Mouse (Mus musculus): ENCODE results near the gene A630023A22Rik.

The A630023A22Rik gene

DNA sequence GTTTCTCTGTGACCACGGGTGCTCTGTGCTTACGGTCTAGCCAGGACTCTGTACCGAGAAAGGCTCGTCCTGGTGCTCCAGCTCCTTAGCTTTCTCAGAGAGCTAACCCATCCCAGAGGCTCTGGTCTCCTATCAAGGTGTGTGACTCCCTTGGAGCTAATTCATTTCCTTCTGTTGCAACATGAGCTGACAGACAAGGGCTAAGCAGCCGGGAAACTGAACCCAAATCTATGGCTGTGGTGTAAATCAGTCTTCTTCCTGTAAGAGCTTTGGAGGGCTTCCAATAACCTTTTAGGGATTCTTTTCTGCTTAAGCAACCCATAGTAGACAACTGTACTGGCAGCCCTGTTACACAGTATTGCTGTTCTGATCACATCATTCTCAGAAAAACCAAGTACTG lies at the start of gene A630023A22Rik:
Gene A630023A22Rik, minus strand, starts transcription at position 154 of the 400 bp plus-strand sequence.
- no peak for DNase-seq (ENCODE audit: low spot score in 2 of 2)

DNA sequence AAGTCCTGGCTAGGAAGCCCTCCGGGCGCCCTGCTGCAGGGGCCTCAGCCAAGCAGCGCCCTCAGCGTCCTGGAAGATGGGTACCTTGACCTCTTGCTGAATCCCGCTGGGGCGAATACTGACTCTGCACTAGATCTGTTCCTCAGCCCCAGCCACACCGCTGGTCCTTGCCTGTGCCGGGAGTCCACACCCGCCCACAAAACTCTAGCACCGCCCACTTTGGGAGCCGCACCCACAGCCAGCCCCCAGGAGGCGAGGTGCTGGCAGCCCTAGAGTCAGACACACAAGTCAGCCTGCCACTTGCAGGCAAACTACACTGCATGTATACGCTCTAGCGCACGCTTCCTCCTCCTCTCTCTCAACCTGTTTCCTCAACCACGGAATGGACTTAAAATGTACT lies 49.8 kb upstream of the A630023A22Rik start, which contains the start of gene Npy4r:
Gene Npy4r, minus strand, starts transcription at position 148 of the 400 bp plus-strand sequence.
- peak; percentile 8 to 48 for DNase-seq (ENCODE audit: low spot score in 2 of 2)

DNA sequence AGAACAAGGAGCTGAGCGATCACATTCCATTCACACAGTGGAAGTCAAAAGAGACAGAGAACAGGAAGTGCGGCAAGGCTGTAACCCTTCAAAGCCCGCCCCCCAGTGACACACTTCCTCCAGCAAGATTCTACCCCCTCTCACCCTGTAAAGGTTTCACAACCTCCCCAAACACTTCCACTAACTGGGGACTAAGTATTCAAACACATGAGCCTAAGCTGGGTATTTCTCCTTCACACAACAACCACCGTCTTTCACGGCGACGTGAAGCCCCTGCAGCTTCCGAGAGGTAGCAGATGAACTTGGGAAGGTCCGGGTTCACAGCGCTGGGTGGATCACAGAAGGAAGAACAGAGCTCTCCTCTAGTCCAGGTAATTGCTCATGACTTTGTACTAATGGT lies 40.4 kb upstream of the A630023A22Rik start:
- DNase-seq (ENCODE audit: low spot score in 2 of 2), result no peak

DNA sequence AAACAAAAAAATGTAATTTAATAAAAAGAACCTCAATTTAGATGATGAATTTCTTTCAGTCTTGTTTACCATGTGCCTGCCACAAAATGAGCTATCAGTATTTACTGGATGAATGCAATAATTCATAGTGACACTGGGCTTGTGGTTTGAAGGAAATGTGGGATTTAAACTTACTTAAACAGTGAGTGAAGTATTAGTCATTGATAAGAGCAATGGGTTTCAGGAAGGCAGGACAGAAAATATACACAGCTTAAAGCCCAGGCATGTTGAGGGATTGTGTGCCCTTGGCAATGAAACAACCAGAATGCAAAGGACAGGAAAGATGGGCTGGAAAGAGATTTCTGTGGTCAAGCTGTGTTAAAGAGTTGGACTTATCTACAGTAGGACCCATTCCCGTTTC lies 39.8 kb upstream of the A630023A22Rik start:
- DNase-seq (ENCODE audit: low spot score in 2 of 2), result no peak

DNA sequence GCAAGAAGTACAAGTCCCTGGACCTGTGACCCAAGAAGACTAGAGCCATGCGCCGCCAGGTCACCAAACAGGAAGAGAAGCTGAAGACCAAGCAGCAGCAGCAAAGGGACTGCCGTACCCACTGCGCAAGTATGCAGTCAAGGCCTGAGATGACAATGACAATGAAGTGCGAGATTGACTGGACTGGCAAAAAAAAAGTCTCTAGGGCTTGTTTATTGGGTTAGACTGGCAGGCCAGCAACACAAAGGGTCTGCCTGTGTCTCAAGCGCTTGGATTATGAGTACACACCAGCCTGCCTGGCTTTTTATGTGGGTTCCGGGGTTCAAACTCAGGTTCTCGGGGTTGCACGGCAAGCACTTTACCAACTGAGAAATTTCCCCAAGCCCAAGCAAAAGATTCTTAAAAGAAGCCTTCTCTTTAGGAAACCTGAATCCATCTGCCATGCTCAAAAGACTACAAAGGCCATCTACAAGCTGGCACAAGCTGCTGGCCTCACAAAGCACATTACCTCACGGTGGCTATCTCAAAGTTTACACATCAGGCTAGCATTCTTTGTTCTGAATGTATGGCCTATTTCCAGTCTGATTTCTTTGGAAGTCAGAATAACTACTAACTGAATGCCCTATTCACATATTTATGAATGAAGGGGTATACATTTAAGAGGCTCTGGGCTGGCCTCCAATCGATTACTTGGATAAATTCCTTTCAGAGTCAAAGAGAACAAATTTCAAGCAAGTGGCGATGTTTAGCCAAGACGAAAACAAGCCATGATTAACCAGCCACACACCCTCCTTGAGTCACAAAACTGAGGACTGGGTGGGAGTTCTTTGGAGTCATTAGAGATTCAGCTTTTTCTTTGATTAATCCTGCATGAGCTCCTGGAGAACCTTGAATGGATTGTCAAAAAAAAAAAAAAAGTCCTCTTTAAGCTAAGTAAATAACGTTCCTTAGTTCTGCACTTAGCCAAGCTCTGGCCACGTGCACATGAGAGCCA lies 37.4 kb upstream of the A630023A22Rik start:
- no peak for DNase-seq (ENCODE audit: low spot score in 2 of 2)

DNA sequence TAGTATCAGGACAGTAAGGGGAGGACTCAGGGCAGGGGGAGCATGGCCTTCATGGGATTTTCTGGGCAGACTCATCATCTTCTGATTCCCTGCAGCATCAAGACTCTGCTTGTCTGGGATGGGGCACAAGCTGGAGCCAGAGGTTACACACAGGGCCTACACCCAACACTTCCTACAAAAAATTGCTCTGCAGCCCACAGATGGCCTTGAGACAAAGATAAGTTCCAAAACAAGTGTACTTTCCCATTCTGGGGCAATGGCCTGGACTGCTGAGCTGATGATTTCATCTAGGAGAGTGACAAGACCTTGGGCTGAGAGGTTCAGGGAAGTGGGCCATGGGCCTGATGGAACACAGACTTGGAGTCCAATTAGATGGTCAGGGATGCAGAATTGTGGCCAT lies 32.8 kb upstream of the A630023A22Rik start:
- DNase-seq (ENCODE audit: low spot score in 2 of 2), result no peak

DNA sequence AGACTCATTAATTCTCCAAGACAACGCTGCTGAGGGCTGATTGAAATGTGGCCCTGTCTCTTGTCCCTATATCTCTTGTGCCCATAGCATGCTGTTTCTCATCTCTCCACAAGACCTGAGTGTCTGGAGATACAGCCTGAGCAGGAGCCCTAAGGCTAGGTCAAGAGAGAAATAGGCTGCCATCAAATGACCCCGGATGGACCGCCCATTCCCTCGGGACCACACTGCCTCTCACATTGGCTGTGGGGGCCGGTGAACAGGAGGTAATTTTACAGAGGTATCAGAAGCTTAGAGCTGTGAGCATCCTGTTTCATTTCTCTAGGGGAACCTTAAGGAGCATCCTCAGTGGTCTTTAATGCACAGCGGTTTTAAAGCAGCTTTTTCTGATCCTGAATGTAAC lies 28.7 kb upstream of the A630023A22Rik start:
- DNase-seq (ENCODE audit: low spot score in 2 of 2), result no peak

DNA sequence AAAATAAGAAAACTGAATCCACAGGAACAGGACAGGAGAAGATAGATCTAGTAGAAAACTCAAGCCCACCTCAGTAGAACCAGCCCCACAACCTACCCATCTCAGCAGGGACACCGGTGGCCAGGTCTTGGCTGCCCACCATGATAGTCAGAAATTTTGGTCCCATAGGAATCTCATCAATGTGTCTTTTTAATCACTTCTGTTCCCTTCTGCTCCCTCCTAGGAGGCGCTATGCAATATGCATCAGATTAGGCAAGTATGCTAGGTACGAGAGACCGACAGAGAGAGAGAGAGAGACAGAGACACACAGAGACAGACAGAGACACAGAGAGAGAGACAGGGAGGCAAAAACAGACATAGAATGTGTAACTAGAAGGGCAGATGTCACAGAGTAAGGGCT lies 19.1 kb upstream of the A630023A22Rik start:
- no peak for DNase-seq (ENCODE audit: low spot score in 2 of 2)

DNA sequence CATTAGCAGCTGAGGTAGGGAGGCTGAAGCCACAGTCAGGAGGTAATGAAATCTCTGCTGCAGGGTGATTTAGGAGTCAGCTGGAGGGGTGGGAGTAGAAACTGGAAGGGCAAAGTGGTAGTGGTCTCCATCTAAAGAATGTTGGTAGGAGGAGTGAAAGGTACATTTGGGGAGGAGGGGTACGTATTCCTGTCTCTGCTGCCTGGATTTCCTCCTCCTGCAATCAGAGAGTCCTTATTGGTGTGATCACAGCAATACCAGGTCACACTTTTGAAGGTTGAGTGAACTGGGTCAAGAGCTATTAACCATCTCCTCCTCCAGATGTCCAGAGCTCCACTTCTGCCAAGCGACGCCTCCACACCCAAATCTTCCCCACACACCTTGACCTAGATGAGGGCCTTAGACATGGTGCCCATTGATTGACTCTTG lies 18.4 kb upstream of the A630023A22Rik start:
- no peak for DNase-seq (ENCODE audit: low spot score in 2 of 2)

DNA sequence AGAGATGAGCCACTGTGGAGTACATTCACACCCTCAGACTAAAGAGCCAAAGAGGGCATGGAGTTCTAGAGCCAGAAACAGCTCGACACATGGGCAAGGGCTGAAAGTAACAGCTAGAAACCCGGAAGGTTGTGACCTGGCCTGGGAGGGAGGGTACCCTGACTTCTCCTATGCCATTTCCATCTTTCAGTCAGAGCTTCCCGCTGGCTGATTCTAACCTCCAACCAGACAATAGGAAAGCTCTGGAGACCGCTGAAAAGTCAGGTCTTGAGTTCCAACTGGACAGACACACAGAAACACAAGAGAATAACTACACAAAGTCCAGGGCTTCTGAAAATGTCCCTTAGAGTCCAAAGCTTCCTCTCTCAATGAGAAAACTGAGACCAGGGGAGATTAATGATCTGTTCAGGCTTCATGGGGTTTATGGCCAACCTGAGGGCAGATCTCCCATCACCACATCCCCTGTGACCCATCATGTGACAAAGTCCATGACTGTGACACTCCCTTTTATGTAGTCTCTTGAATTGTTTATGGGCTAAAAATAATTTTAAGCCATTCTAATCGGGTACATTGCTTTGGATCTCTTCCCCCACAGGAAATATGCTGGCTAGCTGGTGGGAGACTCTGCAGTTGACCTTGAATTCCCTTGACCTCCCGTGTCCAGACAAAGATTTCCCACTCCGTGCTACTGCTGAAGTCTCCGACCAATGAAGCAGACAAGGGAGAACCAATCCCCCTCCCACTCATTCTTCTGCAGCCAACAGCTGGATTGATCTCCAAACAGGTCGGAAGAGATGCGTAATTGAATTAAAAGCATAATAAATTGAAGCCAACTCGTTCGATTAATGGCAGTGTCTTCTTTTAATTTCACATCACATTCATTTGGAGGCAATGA lies 17.7 kb upstream of the A630023A22Rik start:
- DNase-seq (ENCODE audit: low spot score in 2 of 2), result no peak

DNA sequence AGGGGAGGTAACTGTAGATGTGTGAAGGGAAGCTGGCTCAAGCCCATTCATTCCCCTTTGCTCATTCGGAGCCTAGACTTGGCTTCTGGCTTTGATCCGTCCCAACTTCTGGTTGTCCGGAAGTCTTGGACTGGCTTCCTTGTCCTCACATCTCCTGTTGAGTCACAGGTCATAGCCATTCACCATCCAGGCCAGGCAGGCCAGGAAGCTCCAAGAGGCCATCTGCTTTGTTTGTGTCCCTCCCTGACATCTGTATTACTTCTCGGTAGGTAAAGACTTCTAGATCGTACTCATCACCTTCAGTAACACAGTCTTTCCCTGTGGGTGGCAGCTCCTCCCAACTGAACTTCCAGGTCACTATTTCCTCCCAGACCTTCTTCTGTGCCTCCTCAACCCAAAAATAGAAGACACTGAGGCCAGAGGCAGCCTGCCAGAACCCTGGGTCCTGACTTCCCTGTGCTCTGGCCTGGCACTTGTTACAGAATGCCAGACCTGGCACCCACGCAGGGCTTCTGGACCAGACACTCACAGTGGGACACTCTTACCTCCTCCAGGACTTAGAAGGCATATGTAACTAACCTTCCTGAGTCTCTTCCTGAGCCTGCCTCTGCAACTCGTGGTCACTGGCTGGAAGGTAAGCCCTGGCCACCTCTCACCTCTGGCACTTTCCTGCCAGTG lies 16.6 kb upstream of the A630023A22Rik start:
- no peak for DNase-seq (ENCODE audit: low spot score in 2 of 2)

DNA sequence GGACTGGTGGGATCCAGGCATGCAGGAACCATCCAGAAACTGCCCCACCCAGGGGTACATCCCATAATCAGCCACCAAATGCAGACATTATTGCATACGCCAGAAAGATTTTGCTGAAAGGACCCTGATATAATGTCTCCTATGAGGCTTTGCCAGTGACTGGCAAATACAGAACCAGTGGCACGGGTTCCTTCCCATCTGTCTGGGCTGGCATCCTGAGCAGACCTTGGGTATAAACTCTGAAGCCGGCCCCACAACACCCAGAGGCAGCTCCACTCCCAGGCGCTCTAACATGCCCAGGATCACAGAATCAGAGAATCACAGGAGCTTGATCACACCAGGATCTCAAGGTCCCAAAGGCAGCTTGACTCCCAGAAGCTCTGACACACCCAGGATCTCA lies 11.8 kb upstream of the A630023A22Rik start:
- no peak for DNase-seq (ENCODE audit: low spot score in 2 of 2)

DNA sequence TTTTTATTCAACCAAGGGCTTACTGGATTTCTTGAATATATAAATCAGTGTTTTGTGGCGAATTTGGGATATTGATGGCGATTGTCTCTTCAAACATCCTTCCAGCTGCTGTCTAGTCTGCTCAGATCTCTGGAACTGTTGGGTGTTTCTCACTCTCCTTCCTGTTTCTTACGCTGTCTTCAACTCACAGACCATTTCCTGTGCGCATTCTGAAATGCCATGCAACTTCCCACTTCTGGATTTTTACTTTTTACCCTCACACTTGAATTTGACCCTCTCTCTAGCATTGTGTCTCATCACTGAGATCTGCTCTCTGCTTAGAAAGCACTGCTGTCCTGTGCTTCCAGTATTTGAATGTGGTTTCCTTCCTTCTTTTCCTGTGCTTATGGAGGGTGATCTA lies 5.0 kb upstream of the A630023A22Rik start:
- no peak for DNase-seq (ENCODE audit: low spot score in 2 of 2)

DNA sequence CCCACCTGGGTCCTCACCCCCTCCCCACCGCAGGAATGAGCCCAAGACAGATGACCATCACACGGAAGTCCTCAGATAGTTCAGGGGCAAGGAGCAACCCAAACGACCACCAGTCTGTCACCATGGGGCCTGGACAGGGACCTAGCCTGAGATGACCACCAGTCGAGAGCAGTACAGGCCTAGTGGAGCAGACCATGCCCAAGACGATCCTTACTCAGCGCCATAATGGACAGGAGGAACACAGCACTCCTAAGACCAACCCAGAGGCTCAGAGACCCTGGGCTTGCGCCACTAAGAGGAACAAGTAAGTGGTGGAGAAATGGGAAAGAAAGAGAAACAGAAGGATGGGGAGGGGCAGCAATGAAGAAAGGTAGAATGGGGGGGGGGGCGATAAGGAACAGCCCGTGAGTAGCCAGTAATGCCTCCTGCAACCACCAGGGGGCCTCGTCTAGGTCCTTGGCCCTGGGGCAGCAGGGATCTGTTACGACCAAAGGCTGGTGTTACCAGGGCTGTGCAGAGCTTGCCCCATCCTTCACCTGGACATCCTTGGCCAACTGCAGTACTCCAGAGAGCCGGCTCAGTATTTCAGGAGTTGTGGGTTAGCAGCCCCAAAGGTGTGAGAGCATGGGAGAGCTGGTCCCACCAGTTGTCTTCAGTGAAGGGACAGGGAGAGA lies 4.0 kb upstream of the A630023A22Rik start:
- DNase-seq (ENCODE audit: low spot score in 2 of 2), result no peak

DNA sequence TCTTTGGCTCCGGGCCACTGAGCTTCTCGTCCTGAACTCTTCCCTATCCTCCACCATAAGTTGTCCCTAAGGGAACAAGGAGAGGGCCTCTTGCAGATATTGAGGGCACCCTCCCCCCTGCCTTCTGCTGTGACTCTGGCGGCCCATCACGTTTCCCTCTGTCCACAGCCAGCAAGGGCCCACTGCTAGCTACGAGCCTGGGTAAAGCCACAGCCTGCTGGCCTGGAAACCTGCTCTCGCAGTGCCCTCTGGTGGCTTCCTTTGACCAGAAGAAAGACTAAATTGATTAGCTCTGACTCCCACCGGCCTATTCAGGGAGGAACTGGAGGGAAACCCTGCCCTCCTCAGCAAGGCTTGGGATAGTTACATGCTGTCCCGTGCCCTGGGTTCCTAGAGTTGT lies 2.3 kb upstream of the A630023A22Rik start:
- peak; percentile 46 to 77 for DNase-seq (ENCODE audit: low spot score in 2 of 2)

DNA sequence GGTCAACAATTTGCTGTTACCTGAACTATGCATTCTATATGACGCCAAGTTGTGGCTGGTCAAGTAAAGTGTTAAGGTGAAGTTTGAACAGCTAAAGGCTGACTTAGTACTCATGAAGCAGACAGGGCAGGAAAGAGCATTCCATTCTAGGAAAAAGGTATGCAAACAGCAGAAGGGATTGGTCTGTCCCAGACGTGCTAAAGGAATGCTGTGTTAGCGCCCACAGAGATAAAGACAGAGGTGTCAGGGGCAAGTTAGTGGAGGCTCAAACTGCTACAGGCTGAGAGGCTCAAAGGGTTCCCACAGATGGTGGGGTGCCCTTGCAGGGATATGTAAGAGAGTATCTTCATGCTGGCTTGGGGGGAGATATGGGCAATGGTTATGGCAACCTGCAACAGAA lies 1.3 kb upstream of the A630023A22Rik start:
- DNase-seq (ENCODE audit: low spot score in 2 of 2), result no peak

DNA sequence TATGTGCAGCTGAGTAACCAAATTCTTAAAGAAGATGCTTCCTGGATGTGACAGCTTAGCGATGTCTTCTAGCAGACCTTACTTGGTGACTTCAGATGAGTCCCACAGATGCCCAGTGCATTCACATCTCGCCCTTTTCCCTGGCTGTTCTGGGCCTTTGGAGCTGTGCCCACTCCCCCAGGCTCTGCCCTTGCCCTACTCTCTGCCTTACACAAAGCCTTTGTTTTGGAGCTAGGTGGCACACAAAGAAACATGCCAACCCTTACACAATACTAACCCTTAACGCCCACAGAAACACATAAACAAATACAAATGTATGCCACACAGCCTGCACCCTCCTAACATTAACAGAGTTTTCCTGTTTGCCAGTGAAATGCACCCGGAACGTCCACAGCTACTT lies 6.4 kb downstream of the A630023A22Rik start:
- DNase-seq (ENCODE audit: low spot score in 2 of 2), result no peak

DNA sequence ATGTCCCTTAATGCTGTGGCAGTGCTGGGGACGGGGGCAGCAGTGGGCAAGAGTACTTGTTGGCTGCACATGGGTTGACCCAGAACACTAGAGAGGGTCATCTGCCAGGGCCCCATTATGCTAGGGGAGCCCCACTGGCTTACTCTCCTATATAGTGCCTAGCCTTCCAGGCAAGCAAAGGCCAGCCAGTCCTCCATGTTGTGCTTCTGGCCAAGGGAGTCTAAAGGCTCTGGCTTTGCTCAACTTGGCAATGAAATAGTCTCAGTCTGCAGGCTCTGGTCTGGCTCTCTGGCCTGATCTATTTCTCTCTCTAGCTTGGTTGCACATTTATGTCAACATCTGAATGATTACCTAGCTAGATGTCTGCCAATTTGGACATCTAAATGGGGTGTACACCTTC lies 9.7 kb downstream of the A630023A22Rik start:
- no peak for DNase-seq (ENCODE audit: low spot score in 2 of 2)

DNA sequence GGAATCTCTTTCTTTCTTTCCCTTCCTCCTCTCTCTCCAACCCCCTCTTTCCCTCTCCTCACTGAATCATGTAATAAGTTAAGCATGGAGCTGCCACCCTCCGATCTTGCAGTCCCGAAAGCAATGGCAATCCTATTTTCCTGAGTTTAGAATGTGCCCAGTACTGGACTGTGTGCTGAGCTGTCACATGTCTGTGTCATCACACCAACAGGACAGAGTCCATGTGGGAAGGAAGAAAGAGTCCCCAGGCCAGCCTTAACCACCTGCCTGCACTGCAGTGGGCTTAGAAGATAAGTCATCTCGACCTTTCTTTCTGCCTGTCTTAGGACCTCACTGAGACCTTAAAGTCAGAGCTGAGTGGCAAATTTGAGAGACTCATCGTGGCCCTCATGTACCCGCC lies 11.1 kb downstream of the A630023A22Rik start:
- no peak for DNase-seq (ENCODE audit: low spot score in 2 of 2)

DNA sequence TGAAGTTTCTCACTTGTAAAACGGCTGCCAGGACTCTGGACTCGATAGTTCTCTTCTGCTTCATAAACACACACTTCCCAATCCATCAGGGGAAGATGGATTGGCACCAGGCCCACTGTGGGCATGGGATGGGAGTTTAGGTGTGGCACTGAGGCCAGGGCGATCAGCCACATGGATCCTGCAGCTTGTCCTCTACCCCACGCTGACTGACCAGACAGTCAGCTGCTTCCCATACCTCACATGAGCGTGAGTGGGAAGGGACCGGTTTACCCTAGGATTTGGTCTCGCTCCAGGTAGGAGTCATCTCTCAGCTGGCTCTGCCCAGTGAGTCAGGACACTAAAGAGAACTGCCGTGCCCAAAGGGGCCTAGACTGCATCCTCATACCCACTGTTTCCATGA lies 12.8 kb downstream of the A630023A22Rik start:
- no peak for DNase-seq (ENCODE audit: low spot score in 2 of 2)

DNA sequence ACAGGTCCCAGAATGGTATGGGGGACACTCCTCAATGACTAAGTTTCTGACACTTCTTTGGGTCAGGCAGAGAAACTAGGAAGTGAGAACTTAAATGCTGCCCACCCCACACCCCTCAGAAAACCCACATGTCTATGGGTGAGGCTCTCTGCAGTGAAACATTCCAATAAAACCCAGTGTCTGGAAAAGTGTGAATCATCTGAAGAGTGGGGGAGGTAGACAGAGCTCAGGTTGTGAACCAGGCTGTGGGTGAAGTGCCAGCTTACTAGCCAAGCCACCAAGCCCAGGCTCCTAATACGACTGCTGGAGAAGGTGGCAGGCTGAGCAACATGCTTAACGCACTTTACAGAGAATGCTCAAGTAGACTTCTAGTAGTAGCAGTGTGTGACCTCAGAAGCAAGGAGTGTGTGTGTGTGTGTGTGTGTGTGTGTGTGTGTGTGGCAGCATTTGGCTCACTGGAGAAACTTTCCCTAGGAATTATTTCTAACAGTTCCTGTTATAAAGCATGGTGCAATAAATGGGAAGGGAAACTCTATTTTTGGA lies 14.6 kb downstream of the A630023A22Rik start:
- no peak for DNase-seq (ENCODE audit: low spot score in 2 of 2)

Measured in heart, adult 9 months (tissue).